Mouse (Mus musculus) splenic B cell, adult 2 months (primary cell): ENCODE data around the gene Clta.

Experiments used
- DNase-seq: peaks from one replicate; pipeline ENCODE4 v3.0.0-alpha.2; 2011; ENCODE audit warnings: low read depth, low spot score
- H3K27me3 ChIP-seq: 2 replicates; pipeline ENCODE4 v1.6.1; 2012; ENCODE audit warnings: mild to moderate bottlenecking, low read length, moderate library complexity, mixed read lengths; ENCODE audit not compliant: control insufficient read depth, poor library complexity, insufficient read depth, severe bottlenecking
- H3K36me3 ChIP-seq: 2 replicates; pipeline ENCODE4 v1.6.1; 2012; ENCODE audit warnings: mild to moderate bottlenecking, low read length, moderate library complexity, mixed read lengths; ENCODE audit not compliant: control insufficient read depth, poor library complexity, insufficient read depth, severe bottlenecking

Clta gene

DNA sequence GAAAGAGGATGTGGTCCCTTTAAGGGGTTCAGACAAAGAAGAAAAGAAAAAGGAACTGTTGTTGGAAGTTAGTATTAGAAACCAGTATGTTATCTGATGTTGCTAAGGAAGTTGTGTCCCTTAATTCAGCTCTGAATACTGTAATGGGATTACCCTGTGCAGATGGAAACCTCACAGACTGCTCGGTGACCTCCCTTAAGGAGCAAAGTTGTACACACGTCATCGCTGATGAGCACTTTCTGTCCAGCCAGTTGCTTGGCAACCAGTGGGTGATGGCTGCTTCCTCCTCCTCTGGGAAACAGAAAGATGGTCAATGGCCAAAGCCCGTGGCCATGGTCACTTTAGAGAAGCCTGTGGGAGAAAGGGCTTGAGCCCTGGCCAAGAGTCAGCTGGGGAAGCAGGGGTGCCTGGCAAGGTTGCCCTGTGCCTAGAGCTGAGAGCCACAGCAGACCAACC is 30.7 kb upstream of the Clta start:
- peak; percentile 92 for DNase-seq
- no peaks in the 10 kb centered on the region for H3K36me3 ChIP-seq

DNA sequence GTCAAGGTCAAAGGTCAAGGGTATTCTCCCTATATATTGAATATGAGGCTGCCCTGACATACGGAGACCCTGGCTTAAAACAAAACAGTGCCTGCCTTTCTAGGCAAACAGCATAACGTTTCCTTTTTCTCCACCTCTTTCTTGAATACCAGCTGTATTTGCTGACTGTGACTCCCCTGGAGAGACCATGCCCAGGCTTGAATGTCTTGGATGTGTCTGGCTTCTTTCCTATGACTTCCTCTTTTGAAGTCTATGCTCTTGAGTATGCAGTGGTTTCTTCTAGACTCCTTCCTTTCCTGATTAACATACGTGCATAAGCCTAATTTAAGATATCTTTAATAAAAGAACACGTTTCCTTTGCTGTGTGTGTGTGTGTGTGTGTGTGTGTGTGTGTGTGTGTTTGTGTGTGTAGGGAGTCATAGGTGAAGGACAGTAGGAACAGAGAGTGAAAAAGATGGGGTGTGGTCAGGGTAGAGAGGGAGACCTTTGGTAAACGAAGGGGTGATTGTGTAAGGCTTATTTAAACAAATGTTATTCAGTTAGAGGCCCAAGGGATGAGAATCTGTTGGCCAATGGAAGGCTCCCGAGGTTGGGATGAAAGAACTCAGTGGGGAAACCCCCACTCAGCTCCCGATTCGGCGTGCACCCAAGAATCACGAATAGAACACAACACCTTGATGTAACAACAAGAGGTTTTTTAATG is 29.2 kb upstream of the Clta start:
- Histone ChIP-seq H3K36me3 (no peaks in the 10 kb centered on the region), H3K27me3 (no peaks in the 10 kb centered on the region)
- peak; percentile 34 for DNase-seq

More for the DNA sequence above, 30.7 kb upstream of the Clta start:
- no peaks in the 10 kb centered on the region for H3K27me3 ChIP-seq

DNA sequence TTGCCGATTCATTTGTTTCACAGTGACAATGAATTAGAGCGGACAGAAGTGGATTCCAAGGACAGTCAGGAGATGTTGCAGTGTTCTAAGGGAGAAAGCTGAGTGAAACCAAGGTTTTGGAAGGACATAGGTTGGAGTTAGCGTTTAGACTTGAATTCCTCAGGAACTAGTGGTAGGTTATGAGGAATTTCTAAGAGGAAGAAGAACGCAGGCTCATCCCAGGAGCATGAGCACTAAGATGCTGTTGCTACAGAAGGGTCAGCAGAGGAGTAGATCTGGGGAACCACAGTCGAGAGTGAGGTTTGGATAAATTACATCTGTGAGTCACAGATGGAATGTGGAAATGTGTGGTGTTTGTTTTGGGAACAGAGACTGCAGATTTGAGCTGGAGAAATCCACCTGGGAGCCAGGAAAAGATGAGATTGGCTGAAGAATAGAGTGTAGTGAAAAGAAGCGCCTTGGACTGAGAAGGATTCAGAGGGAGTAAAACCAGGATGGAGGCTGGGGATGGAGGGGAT is 28.0 kb upstream of the Clta start:
- Histone ChIP-seq H3K36me3 (no peaks in the 10 kb centered on the region), H3K27me3 (no peaks in the 10 kb centered on the region)
- DNase-seq = no peak

DNA sequence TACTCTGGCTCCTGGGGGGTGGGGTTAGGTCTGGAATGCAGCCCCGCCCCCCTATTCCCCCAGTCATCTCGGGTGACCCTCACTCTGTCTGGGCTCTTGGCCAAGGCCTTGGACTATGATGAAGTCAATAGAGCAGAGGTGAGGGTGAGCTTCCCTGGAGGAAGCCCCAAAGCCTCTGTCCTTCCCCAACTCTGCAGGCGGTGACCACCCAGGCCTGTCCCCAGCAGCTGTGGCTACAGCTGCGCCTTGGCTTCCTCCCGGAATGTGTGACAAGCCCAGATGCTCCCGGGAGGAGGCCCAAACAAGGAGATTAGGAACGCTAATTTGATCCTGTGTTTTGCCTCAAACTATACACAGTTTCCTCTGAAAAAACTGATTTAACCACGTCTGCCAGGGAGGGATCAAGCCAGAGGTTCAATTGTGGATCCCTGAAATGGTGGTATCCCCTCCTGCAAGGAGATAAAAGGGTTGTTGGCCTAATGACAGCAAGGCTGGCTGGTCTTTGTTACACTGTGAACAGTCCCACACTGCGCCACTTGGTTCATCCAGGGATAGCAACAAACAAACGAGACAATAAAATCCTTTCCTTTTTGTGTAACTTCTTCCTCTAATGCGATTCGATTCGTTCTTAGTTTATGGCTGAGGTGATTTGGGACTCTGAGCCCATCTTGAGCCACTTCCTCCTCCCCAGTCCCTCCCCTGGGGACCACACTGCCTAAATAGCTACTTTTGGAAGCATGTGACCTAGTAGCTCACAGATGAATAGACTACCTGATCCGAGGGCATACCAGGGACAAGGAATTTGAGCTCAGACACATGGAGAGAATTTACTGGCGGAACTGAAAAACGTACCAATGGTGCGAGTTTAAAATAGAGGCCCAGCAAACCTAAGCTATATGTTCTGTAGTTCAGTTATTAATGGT is 25.5 kb upstream of the Clta start:
- DNase-seq = peak; percentile 46
- Histone ChIP-seq H3K36me3 (no peaks in the 10 kb centered on the region), H3K27me3 (no peaks in the 10 kb centered on the region)

DNA sequence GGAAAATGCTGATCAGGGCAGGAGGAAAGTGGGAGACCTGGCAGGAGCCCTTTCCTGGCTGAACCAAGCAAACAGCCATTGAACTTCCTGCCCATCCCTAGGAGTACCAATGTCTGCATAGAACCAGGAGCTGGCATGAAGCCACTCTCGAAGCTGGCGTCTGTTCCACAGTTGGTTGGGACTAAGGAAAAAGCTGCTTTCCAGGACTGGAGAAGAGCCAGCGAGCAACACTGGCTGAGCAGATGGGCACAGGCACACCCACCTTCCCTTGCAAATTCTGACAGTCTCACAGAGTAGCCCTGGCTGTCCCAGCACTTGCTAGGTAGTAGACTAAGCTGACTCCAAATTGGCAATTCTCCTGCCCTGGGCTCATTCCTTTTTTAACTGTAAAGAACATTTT is 24.5 kb upstream of the Clta start:
- no peak for DNase-seq
- Histone ChIP-seq H3K36me3 (no peaks in the 10 kb centered on the region), H3K27me3 (no peaks in the 10 kb centered on the region)

DNA sequence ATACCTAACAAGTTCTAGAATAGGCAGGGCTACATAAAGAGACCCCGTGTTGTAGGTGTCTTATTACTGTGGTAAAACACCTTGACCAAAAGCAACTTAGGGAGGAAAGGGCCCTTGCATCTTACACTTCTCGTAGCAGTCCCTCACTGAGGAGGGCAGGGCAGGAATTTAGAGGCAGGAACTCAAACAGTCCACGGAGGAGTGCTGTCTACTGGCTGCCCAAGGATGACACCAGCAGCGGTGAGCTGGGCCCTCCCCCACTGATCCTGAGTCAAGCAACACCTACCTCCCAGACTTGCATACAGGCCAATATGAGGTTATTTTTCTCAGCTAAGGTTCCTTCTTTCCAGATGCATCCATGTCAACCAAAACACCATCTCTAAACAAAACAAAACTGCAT is 24.0 kb upstream of the Clta start:
- Histone ChIP-seq H3K27me3 (no peaks in the 10 kb centered on the region), H3K36me3 (no peaks in the 10 kb centered on the region)
- DNase-seq = no peak

DNA sequence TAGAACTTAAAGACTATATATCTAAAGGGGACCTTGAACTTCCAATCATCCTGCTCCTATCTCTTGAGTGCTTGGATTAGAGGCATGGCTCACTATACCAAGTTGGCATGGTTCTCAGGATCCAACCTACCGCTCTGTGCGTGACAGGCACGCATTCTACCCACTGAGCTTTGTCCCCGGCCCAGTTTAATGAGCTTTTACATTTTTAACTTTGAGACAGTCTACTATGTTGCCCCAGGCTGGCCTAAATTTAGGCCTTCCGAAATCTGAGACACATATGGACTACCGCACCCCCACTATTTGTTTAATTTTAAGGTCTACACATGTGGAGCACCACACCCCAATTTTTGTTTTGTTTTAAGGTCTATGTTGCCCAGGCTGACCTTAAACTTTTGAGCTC is 23.4 kb upstream of the Clta start:
- no peak for DNase-seq
- Histone ChIP-seq H3K36me3 (no peaks in the 10 kb centered on the region), H3K27me3 (no peaks in the 10 kb centered on the region)

DNA sequence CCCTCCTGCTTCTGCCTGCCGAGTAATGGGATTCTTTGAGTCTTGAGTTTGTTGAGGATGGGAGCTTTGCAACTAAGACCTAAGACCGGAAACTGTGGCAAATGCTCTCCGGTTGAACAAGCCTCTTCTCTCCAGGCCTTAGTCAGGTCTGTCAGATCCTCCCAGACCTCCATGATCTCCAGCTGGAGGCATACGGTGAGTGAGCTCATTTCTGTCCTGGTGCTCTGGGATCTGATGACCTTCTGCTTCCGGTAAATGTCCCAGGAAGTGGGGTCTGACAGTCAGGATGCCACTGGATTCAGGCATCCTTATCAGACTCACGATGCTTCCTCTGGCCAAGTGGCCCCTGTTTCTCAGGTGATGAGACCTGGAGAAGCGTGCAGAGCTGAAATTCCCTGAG is 23.0 kb upstream of the Clta start:
- Histone ChIP-seq H3K27me3 (no peaks in the 10 kb centered on the region), H3K36me3 (no peaks in the 10 kb centered on the region)
- DNase-seq = no peak

DNA sequence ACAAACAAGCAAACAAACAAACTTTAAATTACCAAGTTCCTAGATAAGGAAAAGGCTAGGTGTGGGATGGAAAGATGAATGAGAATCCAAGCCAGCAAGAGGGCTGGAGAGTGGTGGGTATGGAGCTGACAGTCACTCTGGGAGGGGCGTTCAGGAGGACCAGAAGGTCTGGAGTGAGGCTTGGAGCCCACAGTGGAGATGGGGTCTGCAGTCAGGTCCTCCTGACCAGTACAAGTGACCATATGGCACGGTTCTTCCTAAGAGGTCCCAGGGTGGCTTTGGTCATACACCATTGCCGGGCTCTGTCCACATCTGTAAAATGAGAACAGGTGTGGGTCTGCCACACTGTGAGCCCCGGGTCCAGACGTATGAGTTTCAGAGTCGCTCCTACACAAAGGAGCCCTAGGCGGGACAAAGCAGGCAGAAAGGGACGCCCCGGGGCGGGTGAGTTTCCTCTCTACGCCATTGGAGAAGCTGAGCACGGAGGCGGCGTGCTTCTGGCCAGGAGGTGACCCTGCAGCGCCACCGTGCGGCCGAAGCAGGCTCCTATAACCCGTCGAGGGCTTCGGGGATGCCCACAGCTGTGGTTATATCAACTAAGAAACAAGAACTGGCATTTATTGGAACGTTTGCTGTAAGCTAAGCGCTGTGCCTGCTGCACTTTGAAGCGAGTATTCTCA is 22.1 kb upstream of the Clta start:
- peak; percentile 96 for DNase-seq
- Histone ChIP-seq H3K27me3 (no peaks in the 10 kb centered on the region), H3K36me3 (no peaks in the 10 kb centered on the region)

DNA sequence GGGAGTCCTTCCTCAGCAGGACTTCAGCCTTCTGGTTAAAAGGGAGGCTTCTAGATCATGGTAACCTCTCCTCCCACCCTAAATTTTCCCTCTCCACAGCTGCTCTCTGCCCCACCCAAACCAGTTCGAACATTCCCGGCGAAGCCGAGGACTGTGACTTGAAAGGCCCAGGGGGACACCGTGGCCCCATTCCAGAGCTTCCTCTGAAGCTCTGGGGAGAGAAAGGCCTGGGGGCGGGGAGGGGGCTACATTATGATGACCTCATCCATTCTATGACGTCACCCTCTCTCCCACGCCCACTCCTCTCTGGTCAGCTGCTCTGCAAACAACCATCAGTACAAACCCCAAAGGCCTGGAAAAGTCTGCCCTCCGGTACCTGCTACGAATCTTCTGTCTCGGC is 21.1 kb upstream of the Clta start, which contains the start of gene Ccin:
Gene Ccin (plus strand): TSS at position 303 of the 400 bp plus-strand sequence.
- no peak for DNase-seq
- Histone ChIP-seq H3K36me3 (no peaks in the 10 kb centered on the region), H3K27me3 (no peaks in the 10 kb centered on the region)

DNA sequence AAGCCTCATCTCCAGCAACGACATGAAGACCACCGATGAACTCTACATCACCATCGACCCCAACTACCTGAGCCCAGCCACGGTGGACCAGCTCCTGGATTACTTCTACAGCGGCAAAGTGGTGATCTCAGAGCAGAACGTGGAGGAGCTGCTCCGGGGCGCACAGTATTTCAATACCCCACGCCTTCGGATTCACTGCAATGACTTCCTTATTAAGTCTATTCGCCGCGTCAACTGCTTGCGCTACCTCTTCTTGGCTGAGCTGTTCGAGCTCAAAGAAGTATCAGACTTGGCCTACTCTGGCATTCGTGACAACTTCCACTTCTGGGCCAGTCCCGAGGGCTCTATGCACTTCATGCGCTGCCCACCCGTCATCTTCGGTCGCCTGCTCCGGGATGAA is 20.5 kb upstream of the Clta start:
- no peak for DNase-seq
- H3K36me3 ChIP-seq = no peaks in the 10 kb centered on the region

DNA sequence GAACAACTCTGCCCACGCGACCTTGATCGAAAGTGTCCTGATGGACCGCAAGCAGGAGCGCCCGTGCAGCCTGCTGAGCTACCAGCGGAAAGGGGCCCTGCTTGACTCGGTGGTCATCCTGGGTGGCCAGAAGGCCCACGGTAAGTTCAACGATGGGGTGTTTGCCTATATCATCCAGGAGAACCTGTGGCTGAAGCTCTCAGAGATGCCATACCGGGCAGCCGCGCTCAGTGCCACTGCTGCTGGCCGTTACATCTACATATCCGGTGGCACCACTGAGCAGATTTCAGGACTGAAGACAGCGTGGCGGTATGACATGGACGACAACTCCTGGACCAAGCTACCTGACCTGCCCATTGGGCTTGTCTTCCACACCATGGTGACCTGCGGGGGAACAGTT is 19.9 kb upstream of the Clta start:
- H3K27me3 ChIP-seq = no peaks in the 10 kb centered on the region
- no peak for DNase-seq
- no peaks in the 10 kb centered on the region for H3K36me3 ChIP-seq

More for the DNA sequence above, 20.5 kb upstream of the Clta start:
- H3K27me3 ChIP-seq = no peaks in the 10 kb centered on the region

DNA sequence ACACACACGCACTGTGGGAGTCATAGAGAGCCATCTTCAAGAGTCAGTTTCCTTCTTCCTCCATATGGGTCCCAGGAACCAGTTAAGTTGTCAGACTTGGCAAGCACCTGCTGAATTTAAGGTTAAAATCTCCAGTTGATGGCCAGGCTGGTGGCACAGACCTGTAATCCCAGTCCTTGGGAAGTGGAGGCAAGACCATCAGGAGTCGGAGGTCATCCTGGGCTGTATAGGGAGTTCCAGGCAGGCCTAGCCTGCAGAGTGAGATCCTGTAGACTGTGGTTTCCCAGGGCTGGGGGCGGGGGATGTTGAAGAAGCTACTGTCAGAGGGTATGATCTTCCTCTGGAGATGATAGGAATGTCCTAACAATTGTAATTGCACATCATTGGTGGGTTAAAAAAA is 15.3 kb upstream of the Clta start:
- Histone ChIP-seq H3K36me3 (no peaks in the 10 kb centered on the region), H3K27me3 (no peaks in the 10 kb centered on the region)
- no peak for DNase-seq

DNA sequence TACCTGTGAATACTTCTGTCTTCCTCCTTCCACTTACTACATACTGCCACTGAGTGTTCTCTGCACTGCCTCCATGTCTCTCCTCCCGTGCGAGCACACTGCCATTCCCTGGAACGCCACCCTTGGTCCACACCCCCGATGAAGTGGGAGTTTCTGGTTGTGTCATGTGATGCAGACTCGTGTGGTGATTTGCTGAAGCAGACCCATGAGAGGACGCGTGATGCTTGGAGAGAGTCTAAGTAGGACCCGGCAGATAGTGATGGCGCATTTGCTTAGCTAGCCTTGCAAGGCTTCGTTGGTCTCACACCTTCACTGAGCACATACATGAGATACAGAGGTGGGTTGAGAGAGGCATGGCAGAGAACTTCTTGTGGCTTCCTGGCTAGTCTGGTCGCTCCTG is 11.2 kb upstream of the Clta start:
- H3K36me3 ChIP-seq = no peaks in the 10 kb centered on the region
- no peaks in the 10 kb centered on the region for H3K27me3 ChIP-seq
- DNase-seq = no peak

DNA sequence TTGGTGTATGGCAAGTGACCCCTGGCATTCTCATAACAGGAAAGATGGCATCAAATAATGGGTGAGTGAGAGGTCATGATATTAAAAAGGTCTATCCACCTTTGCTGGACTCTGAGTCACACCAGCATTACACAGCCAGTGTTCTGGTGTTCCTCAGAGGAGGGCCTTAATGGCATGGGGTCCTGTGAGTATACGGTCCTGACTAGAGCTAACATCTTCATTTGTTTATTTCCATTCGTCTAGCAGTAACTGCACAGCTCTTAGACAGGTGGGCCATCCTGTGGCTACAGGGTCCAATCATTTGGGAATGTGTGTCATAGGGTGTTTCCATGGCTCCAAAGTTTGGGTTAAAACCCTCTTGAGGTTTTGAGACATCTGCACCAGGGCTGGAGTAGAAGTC is 9.9 kb upstream of the Clta start:
- Histone ChIP-seq H3K27me3 (no peaks in the 10 kb centered on the region), H3K36me3 (no peaks in the 10 kb centered on the region)
- DNase-seq = no peak
